1 mouse cellular context compared by ENCODE assay signal in the genomic region with DNA sequence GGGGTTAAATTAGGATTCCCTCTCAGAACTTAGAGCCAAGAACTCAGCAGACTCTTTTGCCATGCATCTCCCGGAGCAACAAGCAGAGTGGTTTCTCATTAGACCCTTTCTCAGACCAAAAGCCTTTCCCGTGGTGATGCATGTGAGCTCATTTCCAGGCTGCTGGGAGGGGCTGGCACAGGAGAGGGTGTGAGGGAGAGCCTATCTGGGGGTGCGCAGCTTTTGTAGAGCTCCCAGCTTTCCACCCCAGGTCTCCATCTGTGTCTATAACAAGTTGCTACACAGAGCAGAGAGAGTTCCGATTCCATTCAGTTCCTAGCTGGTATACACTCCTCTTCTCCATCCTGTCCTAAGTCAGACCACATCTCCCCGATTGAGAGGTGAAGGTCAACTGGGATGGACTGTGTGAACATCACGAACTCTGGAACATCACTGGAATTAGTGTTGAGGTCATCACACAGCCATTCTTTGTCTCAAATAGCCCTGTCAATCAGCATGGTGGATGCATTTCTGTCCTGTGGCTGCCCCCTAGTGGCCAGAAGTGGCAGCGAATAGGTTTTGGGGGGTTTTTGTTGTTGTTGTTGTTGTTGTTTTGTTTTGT.
TF ChIP-seq lines count a peak whose summit lies in the region.

No protein-coding gene starts in this region.

TF ChIP-seq in MEL, 35 proteins besides CTCF, POLR2A, EP300 and RAD21 (continued from another document):
- TF ChIP-seq TCF12 (IDR thresholded peaks at IDR 0.05; ENCODE audit: low read depth, low read length), result no peak
- TF ChIP-seq HCFC1 (IDR thresholded peaks at IDR 0.05; ENCODE audit: low read depth, low read length), result no peak
- TF ChIP-seq ZC3H11A (IDR thresholded peaks at IDR 0.05; ENCODE audit: low read depth, low read length), result peak; percentile 77
- no peak for TF ChIP-seq TBP (IDR thresholded peaks at IDR 0.05; ENCODE audit: low read depth, low read length)
